Mouse (Mus musculus) forebrain, embryonic 14.5 days (tissue): Measurements from ENCODE around the gene Apod. TPM values are rescaled to one million over a fixed set of nuclear protein-coding genes. Genes with fewer than 3 reads are reported as not detected.
"Not testable (repeated sequence)": the region's sequence is repeated elsewhere in the genome, so short reads cannot be mapped to it uniquely, and the experiment has no call there.

Experiments
- ATAC-seq: fragments of 200-750 bp; cut with Nextera tagmentation; 2 replicates; pipeline ENCODE4 v1.8.0; 2017; ENCODE audit warnings: mild to moderate bottlenecking, moderate library complexity
- DNase-seq: peaks from one replicate; pipeline ENCODE4 v3.0.0-alpha.2; 2015; ENCODE audit warnings: low spot score
- H3K27ac ChIP-seq: fragments of 300-500 bp; sonication (generic); 2 replicates; pipeline ENCODE4 v1.5.1; 2014; ENCODE audit warnings: low read depth, mild to moderate bottlenecking, control low read depth, low read length, moderate library complexity
- H3K27me3 ChIP-seq: fragments of 300-500 bp; sonication (generic); replicated peaks from 2 replicates; pipeline ENCODE4 v1.6.1; 2014; ENCODE audit warnings: low read length, control low read depth, mixed read lengths; ENCODE audit not compliant: control insufficient read depth, insufficient read depth
- H3K36me3 ChIP-seq: fragments of 300-500 bp; sonication (generic); 2 replicates; pipeline ENCODE4 v1.6.1; 2014; ENCODE audit warnings: low read length, control low read depth; ENCODE audit not compliant: control insufficient read depth, insufficient read depth
- H3K4me1 ChIP-seq: fragments of 300-500 bp; sonication (generic); 2 replicates; pipeline ENCODE4 v1.6.1; 2014; ENCODE audit warnings: antibody characterized with exemption, low read length, control low read depth; ENCODE audit not compliant: control insufficient read depth, insufficient read depth
- H3K4me2 ChIP-seq: fragments of 300-500 bp; sonication (generic); 2 replicates; pipeline ENCODE4 v1.6.1; 2014; ENCODE audit warnings: mild to moderate bottlenecking, control low read depth, low read length
- H3K4me3 ChIP-seq: fragments of 300-500 bp; sonication (generic); 2 replicates; pipeline ENCODE4 v1.5.1; 2014; ENCODE audit warnings: low read depth, low read length, control low read depth
- H3K9ac ChIP-seq: fragments of 300-500 bp; sonication (generic); 2 replicates; pipeline ENCODE4 v1.6.1; 2014; ENCODE audit warnings: mild to moderate bottlenecking, low read length, control low read depth, moderate library complexity
- H3K9me3 ChIP-seq: fragments of 300-500 bp; sonication (generic); replicated peaks from 2 replicates; pipeline ENCODE4 v1.6.1; 2016; ENCODE audit warnings: low read length, control low read depth, mixed read lengths; ENCODE audit not compliant: control insufficient read depth
- WGBS: fragments of 180-500 bp; shearing (Covaris S2); extraction: QIAGEN DNeasy Blood & Tissue Kit; methylation state at CpG from one replicate; pipeline ENCODE4 v1.1.7; 2014; 5-methylcytosine and 5-hydroxymethylcytosine counted together
- polyA plus RNA-seq: library from polyadenylated mRNA; unstranded; fragments of >200 nt; fragmentation: Nextera tagmentation; extraction: Ambion mirVana; gene quantifications from 2 replicates; pipeline ENCODE4 v1.2.1, GENCODE M21; 2014

Apod gene
- polyA plus RNA-seq, 1 experiment from 2014 or later = 65.3 TPM

GRCm38 (mm10) chr16:31327430-31327829 lies 12.8 kb upstream of the Apod start:
- Histone ChIP-seq H3K27ac (no peak overlapping the region), H3K36me3 (no peaks in the 10 kb centered on the region), H3K9me3 (no peaks in the 10 kb centered on the region), H3K4me2 (no peak overlapping the region), H3K4me3 (no peak overlapping the region), H3K27me3 (no peaks in the 10 kb centered on the region), H3K4me1 (no peaks in the 10 kb centered on the region), H3K9ac (no peak overlapping the region)
- WGBS = 84% methylated on average over 8 of the region's 8 CpGs
- ATAC-seq (no peak), DNase-seq (no peak)

GRCm38 (mm10) chr16:31326679-31327078 lies 12.1 kb upstream of the Apod start:
- Histone ChIP-seq H3K4me1 (no peaks in the 10 kb centered on the region), H3K4me2 (no peak overlapping the region), H3K27ac (no peak overlapping the region), H3K27me3 (no peaks in the 10 kb centered on the region), H3K36me3 (no peaks in the 10 kb centered on the region), H3K4me3 (no peak overlapping the region), H3K9ac (no peak overlapping the region), H3K9me3 (no peaks in the 10 kb centered on the region)
- 85% methylated on average over 8 of the region's 8 CpGs for WGBS
- ATAC-seq = no peak
- DNase-seq = no peak

- Histone ChIP-seq H3K27me3 (no peaks in the 10 kb centered on the region), H3K4me3 (no peak overlapping the region), H3K4me1 (no peaks in the 10 kb centered on the region), H3K36me3 (no peaks in the 10 kb centered on the region), H3K9ac (no peak overlapping the region), H3K9me3 (no peaks in the 10 kb centered on the region), H3K4me2 (no peak overlapping the region), H3K27ac (no peak overlapping the region)
- DNase-seq (no peak), ATAC-seq (no peak)
- 92% methylated on average over 5 of the region's 5 CpGs for WGBS
Measured at GRCm38 (mm10) chr16:31325966-31326365, 11.4 kb upstream of the Apod start.

- Histone ChIP-seq H3K9ac (no peak overlapping the region), H3K4me3 (no peak overlapping the region), H3K27ac (no peak overlapping the region), H3K27me3 (no peaks in the 10 kb centered on the region), H3K36me3 (no peaks in the 10 kb centered on the region), H3K9me3 (no peaks in the 10 kb centered on the region), H3K4me1 (no peaks in the 10 kb centered on the region), H3K4me2 (no peak overlapping the region)
- WGBS = 95% methylated on average over 14 of the region's 14 CpGs
- ATAC-seq (no peak), DNase-seq (no peak)
Measured at GRCm38 (mm10) chr16:31325120-31325519, 10.5 kb upstream of the Apod start.

- no peak overlapping the region for H3K4me3 ChIP-seq
- H3K27me3 ChIP-seq = no peaks in the 10 kb centered on the region
- H3K4me1 ChIP-seq = no peaks in the 10 kb centered on the region
- H3K27ac ChIP-seq = no peak overlapping the region
- H3K9me3 ChIP-seq = no peaks in the 10 kb centered on the region
- no peak overlapping the region for H3K9ac ChIP-seq
- DNase-seq (no peak), ATAC-seq (no peak)
- H3K4me2 ChIP-seq = no peak overlapping the region
- 22% methylated on average over 4 of the region's 4 CpGs for WGBS
- H3K36me3 ChIP-seq = no peaks in the 10 kb centered on the region
Measured at GRCm38 (mm10) chr16:31321501-31321900, 6.9 kb upstream of the Apod start.

- DNase-seq (no peak), ATAC-seq (no peak)
- Histone ChIP-seq H3K27ac (no peak overlapping the region), H3K4me1 (no peaks in the 10 kb centered on the region), H3K27me3 (no peaks in the 10 kb centered on the region), H3K9ac (no peak overlapping the region), H3K4me3 (no peak overlapping the region), H3K4me2 (no peak overlapping the region), H3K9me3 (no peaks in the 10 kb centered on the region), H3K36me3 (no peaks in the 10 kb centered on the region)
- WGBS = 29% methylated on average over 7 of the region's 7 CpGs
Measured at GRCm38 (mm10) chr16:31320954-31321353, 6.3 kb upstream of the Apod start.

GRCm38 (mm10) chr16:31319723-31320122 lies 5.1 kb upstream of the Apod start:
- H3K27ac ChIP-seq, H3K4me1 ChIP-seq, H3K4me3 ChIP-seq, H3K27me3 ChIP-seq, H3K4me2 ChIP-seq, H3K9me3 ChIP-seq, ATAC-seq, H3K9ac ChIP-seq, DNase-seq, H3K36me3 ChIP-seq: not testable (repeated sequence)
- WGBS = 76% methylated on average over 3 of the region's 3 CpGs

GRCm38 (mm10) chr16:31319316-31319715 lies 4.7 kb upstream of the Apod start:
- no peak overlapping the region for H3K9ac ChIP-seq
- no peaks in the 10 kb centered on the region for H3K36me3 ChIP-seq
- H3K4me2 ChIP-seq = no peak overlapping the region
- no peak for DNase-seq
- no peaks in the 10 kb centered on the region for H3K9me3 ChIP-seq
- H3K27ac ChIP-seq = no peak overlapping the region
- no peak for ATAC-seq
- H3K4me3 ChIP-seq = no peak overlapping the region
- no peaks in the 10 kb centered on the region for H3K27me3 ChIP-seq
- no peaks in the 10 kb centered on the region for H3K4me1 ChIP-seq
- WGBS = 71% methylated on average over 4 of the region's 4 CpGs

- no peaks in the 10 kb centered on the region for H3K4me1 ChIP-seq
- no peak overlapping the region for H3K9ac ChIP-seq
- 81% methylated on average over 2 of the region's 2 CpGs for WGBS
- no peak overlapping the region for H3K4me3 ChIP-seq
- H3K4me2 ChIP-seq = no peak overlapping the region
- H3K36me3 ChIP-seq = no peaks in the 10 kb centered on the region
- no peak overlapping the region for H3K27ac ChIP-seq
- no peaks in the 10 kb centered on the region for H3K9me3 ChIP-seq
- no peaks in the 10 kb centered on the region for H3K27me3 ChIP-seq
- DNase-seq (no peak), ATAC-seq (no peak)
Measured at GRCm38 (mm10) chr16:31318418-31318817, 3.8 kb upstream of the Apod start.
